Mouse (Mus musculus): ENCODE results near the gene Tgfb2. TPM values are rescaled to one million over a fixed set of nuclear protein-coding genes. Genes with fewer than 3 reads are reported as not detected.

The Tgfb2 gene
- polyA plus RNA-seq, 1 experiment from 2014 or later, result 50.0 TPM

DNA sequence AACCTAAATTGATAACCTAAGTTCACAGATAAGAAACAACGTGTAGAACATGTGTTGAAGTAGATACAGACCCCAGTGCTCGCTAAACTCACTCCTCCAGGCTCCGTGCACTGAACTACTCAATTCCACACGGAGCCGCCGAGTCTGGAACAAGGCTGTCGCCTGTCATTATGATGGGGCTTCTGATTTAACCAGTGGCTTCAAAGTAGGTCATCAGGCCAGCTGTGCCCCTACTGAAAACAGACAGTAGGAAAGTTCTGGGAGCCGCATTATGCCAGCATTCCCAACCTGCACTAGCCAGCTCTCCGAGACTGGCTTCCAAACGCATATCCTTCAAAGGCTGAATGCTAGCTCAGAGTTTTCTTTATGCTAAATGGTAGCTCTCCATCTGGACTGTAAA, 42.8 kb downstream of the Tgfb2 start:
- WGBS, result 7% methylated on average over 10 of the region's 10 CpGs
- H3K4me2 ChIP-seq (ENCODE audit: low read length), result peak overlapping the region; percentile 54
- peak; percentile 5; the same call in 1 of the 2 replicates for ATAC-seq (ENCODE audit: insufficient number of reproducible peaks, insufficient read depth, low FRiP score, low read depth)

DNA sequence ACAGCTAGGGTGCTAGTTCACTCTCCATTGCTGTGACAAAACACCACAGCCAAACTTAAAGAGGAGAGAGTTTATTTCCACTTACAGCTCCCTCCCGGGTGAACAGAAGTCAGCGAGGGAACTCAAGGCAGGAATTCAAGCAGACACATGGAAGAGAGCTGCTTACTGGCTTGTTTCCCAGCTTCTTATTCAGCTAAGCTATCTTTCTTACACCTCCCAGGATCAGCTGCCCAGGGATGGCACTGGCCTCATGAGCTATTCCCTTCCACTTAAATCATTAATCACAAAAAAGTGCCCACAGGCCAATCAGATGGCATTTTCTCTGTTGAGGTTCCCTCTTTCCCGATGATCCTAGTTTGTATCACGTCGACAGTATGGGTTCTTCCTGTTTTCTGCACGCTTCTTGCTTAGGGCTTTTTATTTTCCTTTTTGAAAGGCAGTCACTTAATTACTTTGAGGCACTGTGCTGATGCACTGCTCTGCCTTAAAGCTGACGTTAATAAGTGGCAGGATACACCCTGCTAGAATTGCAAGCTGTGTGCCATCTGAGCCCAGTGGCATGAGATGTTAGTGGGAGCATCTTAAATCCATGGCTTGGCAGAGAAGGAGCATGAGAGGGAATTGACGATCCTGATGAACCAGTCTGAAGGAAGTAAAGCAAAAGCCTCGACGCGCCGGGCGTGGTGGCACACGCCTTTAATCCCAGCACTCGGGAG, 44.4 kb downstream of the Tgfb2 start:
- WGBS, result 78% methylated on average over 15 of the region's 15 CpGs
- ATAC-seq (ENCODE audit: insufficient number of reproducible peaks, insufficient read depth, low FRiP score, low read depth), result no peak
- H3K36me3 ChIP-seq (ENCODE audit: control insufficient read depth, insufficient read depth, low read length), result no peaks in the 10 kb centered on the region
- H3K9me3 ChIP-seq (ENCODE audit: control insufficient read depth, low read length), result no peaks in the 10 kb centered on the region
- peak overlapping the region in 1 of 2 experiments; percentile 3; a peak in 1 of 4 replicates for H3K27ac ChIP-seq (replicated peaks in 1 of 2; ENCODE audit: control insufficient read depth in 1 of 2, insufficient read depth in 1 of 2, low read depth in 2 of 2, low read length in 2 of 2)
- H3K27me3 ChIP-seq (ENCODE audit: control insufficient read depth, insufficient read depth, low read length), result no peaks in the 10 kb centered on the region
- H3K4me3 ChIP-seq (ENCODE audit: control insufficient read depth in 1 of 2, insufficient read depth in 1 of 2, low read depth in 1 of 2, low read length in 2 of 2), result no peak overlapping the region
- no peak overlapping the region for H3K4me2 ChIP-seq (ENCODE audit: low read length)
- H3K9ac ChIP-seq (ENCODE audit: low read length), result no peak overlapping the region
- H3K4me1 ChIP-seq (ENCODE audit: control insufficient read depth in 2 of 2, insufficient read depth in 2 of 2, low read length in 2 of 2), result peaks cover 35 to 58% of the 10 kb centered on the region in 2 experiments

More for the DNA sequence above, 42.8 kb downstream of the Tgfb2 start:
- peaks cover 42 to 66% of the 10 kb centered on the region in 2 experiments for H3K4me1 ChIP-seq (ENCODE audit: control insufficient read depth in 2 of 2, insufficient read depth in 2 of 2, low read length in 2 of 2)
- H3K4me3 ChIP-seq (ENCODE audit: control insufficient read depth in 1 of 2, insufficient read depth in 1 of 2, low read depth in 1 of 2, low read length in 2 of 2), result no peak overlapping the region
- H3K9ac ChIP-seq (ENCODE audit: low read length), result peak overlapping the region; percentile 8; the same call in 1 of the 2 replicates
- no peaks in the 10 kb centered on the region for H3K27me3 ChIP-seq (ENCODE audit: control insufficient read depth, insufficient read depth, low read length)
- H3K9me3 ChIP-seq (ENCODE audit: control insufficient read depth, low read length), result no peaks in the 10 kb centered on the region
- H3K36me3 ChIP-seq (ENCODE audit: control insufficient read depth, insufficient read depth, low read length), result no peaks in the 10 kb centered on the region
- H3K27ac ChIP-seq (replicated peaks in 1 of 2; ENCODE audit: control insufficient read depth in 1 of 2, insufficient read depth in 1 of 2, low read depth in 2 of 2, low read length in 2 of 2), result peak overlapping the region; percentile 78 to 84

DNA sequence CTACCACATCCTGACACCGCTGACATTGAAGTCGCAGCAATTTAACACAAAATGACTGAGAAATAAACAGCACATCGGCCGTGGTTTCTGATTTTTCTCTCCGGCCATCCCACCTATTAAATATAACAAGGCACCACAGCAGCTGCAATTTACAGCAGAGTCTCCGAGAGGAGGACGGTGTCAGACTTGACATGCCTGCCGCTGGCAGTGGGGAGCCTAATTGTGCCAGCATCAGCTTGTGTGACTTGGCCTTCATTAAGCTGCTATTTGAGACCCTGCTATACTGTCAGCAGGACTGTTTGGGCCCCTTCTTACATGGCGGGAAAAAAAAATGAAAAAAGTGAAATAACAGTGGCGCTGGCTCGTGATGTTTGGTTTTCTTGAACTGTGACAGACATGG, 47.0 kb downstream of the Tgfb2 start:
- peaks cover 28 to 48% of the 10 kb centered on the region in 2 experiments for H3K4me1 ChIP-seq (ENCODE audit: control insufficient read depth in 2 of 2, insufficient read depth in 2 of 2, low read length in 2 of 2)
- no peak overlapping the region for H3K9ac ChIP-seq (ENCODE audit: low read length)
- ATAC-seq (ENCODE audit: insufficient number of reproducible peaks, insufficient read depth, low FRiP score, low read depth), result no peak
- WGBS, result 91% methylated on average over 11 of the region's 11 CpGs
- no peak overlapping the region for H3K27ac ChIP-seq (replicated peaks in 1 of 2; ENCODE audit: control insufficient read depth in 1 of 2, insufficient read depth in 1 of 2, low read depth in 2 of 2, low read length in 2 of 2)
- no peaks in the 10 kb centered on the region for H3K9me3 ChIP-seq (ENCODE audit: control insufficient read depth, low read length)
- H3K4me3 ChIP-seq (ENCODE audit: control insufficient read depth in 1 of 2, insufficient read depth in 1 of 2, low read depth in 1 of 2, low read length in 2 of 2), result no peak overlapping the region
- no peaks in the 10 kb centered on the region for H3K27me3 ChIP-seq (ENCODE audit: control insufficient read depth, insufficient read depth, low read length)
- H3K36me3 ChIP-seq (ENCODE audit: control insufficient read depth, insufficient read depth, low read length), result no peaks in the 10 kb centered on the region
- H3K4me2 ChIP-seq (ENCODE audit: low read length), result no peak overlapping the region

DNA sequence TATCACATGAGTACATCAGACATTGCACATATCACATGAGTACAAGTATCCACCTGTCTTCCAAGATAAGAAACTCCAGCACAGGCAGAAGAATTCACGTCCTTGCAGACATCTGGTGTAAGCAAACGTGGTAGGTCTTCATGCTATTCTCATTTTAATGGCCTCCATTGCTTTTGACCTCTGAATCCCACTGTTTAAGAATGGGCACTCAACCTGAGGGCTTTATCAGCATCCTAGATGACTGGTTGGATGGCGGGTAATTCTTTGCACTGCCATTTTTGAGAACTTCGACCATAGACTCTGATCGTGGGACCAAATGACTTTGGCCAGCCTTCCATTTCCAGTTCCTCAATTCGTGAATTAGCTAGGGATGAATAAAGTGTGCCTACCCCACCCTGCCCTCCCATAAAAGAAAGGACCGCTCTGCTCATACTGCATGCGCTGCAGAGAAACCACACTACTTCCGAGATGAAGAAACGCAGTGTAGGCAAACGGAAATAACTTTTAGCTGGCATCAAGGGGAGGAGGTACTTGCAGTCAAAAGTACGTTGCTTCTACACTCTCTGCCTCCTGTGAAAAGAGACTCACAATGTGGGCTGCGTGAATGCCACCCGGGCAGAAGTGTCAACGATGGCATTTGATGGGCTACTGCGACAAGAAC, 48.1 kb downstream of the Tgfb2 start:
- no peak overlapping the region for H3K9ac ChIP-seq (ENCODE audit: low read length)
- 91% methylated on average over 16 of the region's 16 CpGs for WGBS
- no peaks in the 10 kb centered on the region for H3K9me3 ChIP-seq (ENCODE audit: control insufficient read depth, low read length)
- no peaks in the 10 kb centered on the region for H3K36me3 ChIP-seq (ENCODE audit: control insufficient read depth, insufficient read depth, low read length)
- no peak overlapping the region for H3K27ac ChIP-seq (replicated peaks in 1 of 2; ENCODE audit: control insufficient read depth in 1 of 2, insufficient read depth in 1 of 2, low read depth in 2 of 2, low read length in 2 of 2)
- H3K4me2 ChIP-seq (ENCODE audit: low read length), result no peak overlapping the region
- no peaks in the 10 kb centered on the region for H3K27me3 ChIP-seq (ENCODE audit: control insufficient read depth, insufficient read depth, low read length)
- peaks cover 25 to 48% of the 10 kb centered on the region in 2 experiments for H3K4me1 ChIP-seq (ENCODE audit: control insufficient read depth in 2 of 2, insufficient read depth in 2 of 2, low read length in 2 of 2)
- H3K4me3 ChIP-seq (ENCODE audit: control insufficient read depth in 1 of 2, insufficient read depth in 1 of 2, low read depth in 1 of 2, low read length in 2 of 2), result no peak overlapping the region
- ATAC-seq (ENCODE audit: insufficient number of reproducible peaks, insufficient read depth, low FRiP score, low read depth), result no peak

DNA sequence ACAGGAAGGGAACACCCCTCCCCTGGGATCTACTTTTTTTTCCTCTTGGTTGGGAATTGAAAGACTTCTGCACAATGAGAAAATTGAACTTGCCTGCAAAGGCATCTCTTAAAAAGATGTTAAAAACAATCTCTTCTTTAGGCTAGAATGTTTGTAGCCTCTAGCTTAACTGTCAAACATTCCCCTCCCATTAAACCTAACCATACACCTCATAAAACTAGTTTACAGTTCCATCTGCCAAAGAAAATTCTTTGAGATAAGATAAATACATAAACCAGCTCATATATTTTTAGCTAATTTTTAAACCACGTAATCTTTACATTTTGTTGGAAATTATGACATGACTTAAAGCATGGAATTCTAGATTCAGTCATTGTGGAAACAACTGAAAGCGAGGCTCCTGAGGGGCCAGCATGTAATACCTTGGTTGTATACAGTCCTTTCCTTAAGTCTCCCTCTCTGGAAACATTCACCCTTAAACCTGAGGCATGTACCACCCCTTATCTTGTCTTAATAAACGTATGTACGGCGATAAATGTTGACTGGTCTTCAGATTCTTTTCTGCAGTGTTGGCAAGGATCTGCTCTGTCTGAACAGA, 49.0 kb downstream of the Tgfb2 start:
- Histone ChIP-seq H3K36me3 (ENCODE audit: control insufficient read depth, insufficient read depth, low read length) (no peaks in the 10 kb centered on the region), H3K4me3 (ENCODE audit: control insufficient read depth in 1 of 2, insufficient read depth in 1 of 2, low read depth in 1 of 2, low read length in 2 of 2) (no peak overlapping the region)
- no peak for ATAC-seq (ENCODE audit: insufficient number of reproducible peaks, insufficient read depth, low FRiP score, low read depth)

DNA sequence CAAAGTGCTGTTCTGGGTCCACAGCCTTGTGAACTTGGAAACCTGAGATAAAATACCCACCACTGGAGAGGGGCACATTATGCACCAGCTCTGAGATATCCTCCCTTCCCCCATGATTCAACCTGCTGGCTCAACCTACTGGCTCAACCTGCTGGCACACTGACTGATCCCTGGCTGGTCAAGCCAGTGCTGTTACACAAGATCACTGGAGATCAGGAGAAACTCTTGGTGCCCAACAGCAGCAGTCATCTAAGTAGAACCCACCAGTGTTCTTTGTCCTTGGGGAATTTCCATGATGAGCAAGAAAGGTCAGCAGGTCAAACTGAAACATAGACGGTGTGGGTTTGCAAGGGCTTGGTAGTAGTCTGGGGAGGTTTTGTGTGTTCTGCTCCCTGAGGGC, 49.6 kb downstream of the Tgfb2 start:
- Histone ChIP-seq H3K27me3 (ENCODE audit: control insufficient read depth, insufficient read depth, low read length) (no peaks in the 10 kb centered on the region), H3K4me3 (ENCODE audit: control insufficient read depth in 1 of 2, insufficient read depth in 1 of 2, low read depth in 1 of 2, low read length in 2 of 2) (no peak overlapping the region), H3K9me3 (ENCODE audit: control insufficient read depth, low read length) (no peaks in the 10 kb centered on the region), H3K27ac (replicated peaks in 1 of 2; ENCODE audit: control insufficient read depth in 1 of 2, insufficient read depth in 1 of 2, low read depth in 2 of 2, low read length in 2 of 2) (no peak overlapping the region; a peak in 1 of 4 replicates), H3K36me3 (ENCODE audit: control insufficient read depth, insufficient read depth, low read length) (no peaks in the 10 kb centered on the region), H3K4me2 (ENCODE audit: low read length) (no peak overlapping the region), H3K4me1 (ENCODE audit: control insufficient read depth in 2 of 2, insufficient read depth in 2 of 2, low read length in 2 of 2) (peaks cover 15 to 40% of the 10 kb centered on the region in 2 experiments), H3K9ac (ENCODE audit: low read length) (no peak overlapping the region)
- no peak for ATAC-seq (ENCODE audit: insufficient number of reproducible peaks, insufficient read depth, low FRiP score, low read depth)
- WGBS, result 72% methylated on average over 1 of the region's 1 CpGs

More for the DNA sequence above, 49.0 kb downstream of the Tgfb2 start:
- WGBS, result 69% methylated on average over 5 of the region's 5 CpGs
- Histone ChIP-seq H3K27me3 (ENCODE audit: control insufficient read depth, insufficient read depth, low read length) (no peaks in the 10 kb centered on the region), H3K9me3 (ENCODE audit: control insufficient read depth, low read length) (no peaks in the 10 kb centered on the region), H3K27ac (replicated peaks in 1 of 2; ENCODE audit: control insufficient read depth in 1 of 2, insufficient read depth in 1 of 2, low read depth in 2 of 2, low read length in 2 of 2) (no peak overlapping the region), H3K4me2 (ENCODE audit: low read length) (no peak overlapping the region), H3K4me1 (ENCODE audit: control insufficient read depth in 2 of 2, insufficient read depth in 2 of 2, low read length in 2 of 2) (peaks cover 20 to 46% of the 10 kb centered on the region in 2 experiments), H3K9ac (ENCODE audit: low read length) (no peak overlapping the region)

DNA sequence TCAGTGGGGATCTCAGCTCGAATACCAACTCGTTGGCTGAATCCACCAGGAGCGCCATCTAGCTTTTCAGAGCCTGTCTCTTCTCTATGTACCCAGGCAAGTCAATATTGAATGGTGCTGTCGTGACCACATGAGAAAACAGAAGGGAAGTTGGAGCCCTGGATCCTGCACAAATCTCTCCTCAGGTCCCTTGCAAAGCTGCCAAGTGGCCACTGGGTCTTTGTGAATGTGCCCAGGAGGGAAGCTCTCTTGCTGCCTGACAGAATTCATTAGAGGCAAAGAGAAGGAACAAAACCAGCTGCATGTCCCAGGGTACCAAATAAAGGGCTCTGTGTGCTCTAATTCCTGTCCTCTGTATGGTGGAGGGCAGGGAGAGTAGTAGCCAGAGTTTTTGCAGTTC, 50.7 kb downstream of the Tgfb2 start:
- Histone ChIP-seq H3K4me3 (ENCODE audit: control insufficient read depth in 1 of 2, insufficient read depth in 1 of 2, low read depth in 1 of 2, low read length in 2 of 2) (no peak overlapping the region), H3K9me3 (ENCODE audit: control insufficient read depth, low read length) (no peaks in the 10 kb centered on the region), H3K9ac (ENCODE audit: low read length) (no peak overlapping the region), H3K4me2 (ENCODE audit: low read length) (no peak overlapping the region), H3K36me3 (ENCODE audit: control insufficient read depth, insufficient read depth, low read length) (no peaks in the 10 kb centered on the region), H3K27ac (replicated peaks in 1 of 2; ENCODE audit: control insufficient read depth in 1 of 2, insufficient read depth in 1 of 2, low read depth in 2 of 2, low read length in 2 of 2) (0 out of 4 replicates have a peak overlapping the region, but pooled peaks of 1 of the 2 experiments have one; percentile 6), H3K4me1 (ENCODE audit: control insufficient read depth in 2 of 2, insufficient read depth in 2 of 2, low read length in 2 of 2) (peaks cover 12 to 32% of the 10 kb centered on the region in 2 experiments), H3K27me3 (ENCODE audit: control insufficient read depth, insufficient read depth, low read length) (no peaks in the 10 kb centered on the region)
- no peak for ATAC-seq (ENCODE audit: insufficient number of reproducible peaks, insufficient read depth, low FRiP score, low read depth)
- WGBS, result 72% methylated on average over 4 of the region's 4 CpGs
